Mouse (Mus musculus): ENCODE results near the gene Etnppl. TPM values are rescaled to one million over a fixed set of nuclear protein-coding genes. Genes with fewer than 3 reads are reported as not detected.

Gene Etnppl
- total RNA-seq, 1 experiment from 2014 or later = 0.20 TPM

DNA sequence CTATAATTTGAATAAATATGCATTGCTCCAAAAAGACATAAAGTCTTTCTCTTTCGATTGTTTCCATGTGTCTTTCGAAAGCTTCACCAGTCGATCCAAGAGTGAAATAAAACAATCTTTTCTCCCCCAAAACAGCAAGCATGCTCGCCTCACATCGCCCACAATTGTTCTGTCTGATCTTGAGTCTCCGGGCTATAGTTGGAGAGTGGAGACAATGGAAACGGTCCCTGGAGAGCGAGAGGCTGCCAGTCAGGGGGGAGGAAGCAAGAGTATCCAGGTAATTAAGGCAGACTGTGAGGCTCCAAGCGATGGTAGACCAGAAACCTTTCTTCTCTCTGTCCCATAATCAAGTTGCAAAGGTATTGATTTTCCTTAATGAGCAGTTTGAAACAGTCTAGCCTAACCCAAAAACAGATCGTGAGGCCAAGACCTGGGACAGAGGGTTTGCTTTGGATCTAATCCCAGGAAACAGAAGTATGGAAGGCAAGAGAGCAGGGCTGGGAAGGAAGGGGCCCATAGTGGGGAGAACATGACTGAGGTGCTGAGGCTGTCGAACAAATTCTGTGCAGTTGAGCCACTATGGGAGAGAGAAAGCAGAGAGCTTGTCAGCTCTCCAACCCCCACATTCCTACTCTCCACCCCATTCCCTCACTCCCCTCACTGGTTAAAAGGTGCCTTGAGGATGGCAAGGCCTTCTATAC lies 29.0 kb downstream of the Etnppl start:
- ATAC-seq (replicated peaks in 1 of 2; ENCODE audit: insufficient read depth in 1 of 2, low FRiP score in 2 of 2, low TSS enrichment in 1 of 2, low read depth in 1 of 2, poor library complexity in 2 of 2, severe bottlenecking in 2 of 2) = no peak

GRCm38 (mm10) chr3:130649569-130649968 lies 32.3 kb downstream of the Etnppl start:
- ATAC-seq (replicated peaks in 1 of 2; ENCODE audit: insufficient read depth in 1 of 2, low FRiP score in 2 of 2, low TSS enrichment in 1 of 2, low read depth in 1 of 2, poor library complexity in 2 of 2, severe bottlenecking in 2 of 2) = no peak

DNA sequence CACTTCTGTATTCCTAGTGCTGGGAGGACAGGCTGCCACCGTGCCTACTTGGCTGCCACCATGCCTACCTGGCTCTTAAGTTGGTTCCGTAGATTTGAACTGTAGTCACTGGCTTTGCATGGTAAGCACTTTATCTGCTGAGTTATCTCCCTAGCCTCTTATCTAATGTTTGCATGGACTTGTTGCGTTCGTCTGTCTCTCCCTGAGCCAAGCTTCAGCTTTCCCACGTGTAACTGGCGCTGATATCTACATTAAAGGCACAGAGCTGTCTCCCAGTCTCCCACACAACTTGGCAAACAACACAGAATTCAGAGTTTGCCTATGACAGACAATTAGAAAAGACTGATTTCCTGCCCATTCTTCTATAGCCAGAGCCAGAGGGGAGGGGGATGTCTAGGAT lies 43.4 kb downstream of the Etnppl start:
- no peak for ATAC-seq (replicated peaks in 1 of 2; ENCODE audit: insufficient read depth in 1 of 2, low FRiP score in 2 of 2, low TSS enrichment in 1 of 2, low read depth in 1 of 2, poor library complexity in 2 of 2, severe bottlenecking in 2 of 2)

DNA sequence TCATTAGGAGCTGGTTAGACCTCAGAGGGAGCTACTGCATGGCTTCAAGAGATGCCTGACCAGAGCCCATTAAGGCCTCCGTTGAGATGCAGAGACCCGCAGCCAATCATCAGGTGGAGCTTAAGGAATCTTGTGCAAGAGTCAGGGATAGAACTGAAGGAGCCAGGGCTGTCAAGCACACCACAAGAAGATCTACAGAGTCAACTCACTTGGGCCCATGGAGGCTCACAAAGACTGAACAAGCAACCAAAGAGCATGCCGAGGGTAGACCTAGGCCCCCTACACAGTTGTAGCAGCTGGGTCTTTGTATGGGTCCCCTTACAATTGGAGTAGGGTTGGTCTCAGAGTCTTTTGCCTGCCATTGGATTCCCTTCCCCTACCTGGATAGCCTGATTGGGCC lies 45.2 kb downstream of the Etnppl start:
- ATAC-seq (replicated peaks in 1 of 2; ENCODE audit: insufficient read depth in 1 of 2, low FRiP score in 2 of 2, low TSS enrichment in 1 of 2, low read depth in 1 of 2, poor library complexity in 2 of 2, severe bottlenecking in 2 of 2) = no peak

DNA sequence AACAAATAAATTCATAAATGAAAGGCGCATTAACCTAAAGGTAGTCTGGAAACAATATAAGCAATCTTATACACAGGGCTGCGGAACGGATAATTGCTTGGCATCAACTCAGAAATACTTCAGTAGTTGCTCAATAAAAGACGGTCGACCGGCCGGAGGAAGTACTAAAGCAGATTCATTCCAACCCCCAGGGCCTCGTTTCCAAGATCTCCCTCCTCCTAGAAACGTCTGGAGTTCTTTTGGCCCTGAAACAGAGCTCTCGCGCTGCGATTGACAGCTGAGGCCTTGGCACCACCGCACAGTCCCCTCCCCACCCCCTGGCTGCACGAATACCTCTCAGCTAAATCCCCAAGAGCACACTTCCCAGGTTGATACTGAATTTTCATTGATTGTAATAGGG lies 54.0 kb downstream of the Etnppl start:
- no peak for ATAC-seq (replicated peaks in 1 of 2; ENCODE audit: insufficient read depth in 1 of 2, low FRiP score in 2 of 2, low TSS enrichment in 1 of 2, low read depth in 1 of 2, poor library complexity in 2 of 2, severe bottlenecking in 2 of 2)

DNA sequence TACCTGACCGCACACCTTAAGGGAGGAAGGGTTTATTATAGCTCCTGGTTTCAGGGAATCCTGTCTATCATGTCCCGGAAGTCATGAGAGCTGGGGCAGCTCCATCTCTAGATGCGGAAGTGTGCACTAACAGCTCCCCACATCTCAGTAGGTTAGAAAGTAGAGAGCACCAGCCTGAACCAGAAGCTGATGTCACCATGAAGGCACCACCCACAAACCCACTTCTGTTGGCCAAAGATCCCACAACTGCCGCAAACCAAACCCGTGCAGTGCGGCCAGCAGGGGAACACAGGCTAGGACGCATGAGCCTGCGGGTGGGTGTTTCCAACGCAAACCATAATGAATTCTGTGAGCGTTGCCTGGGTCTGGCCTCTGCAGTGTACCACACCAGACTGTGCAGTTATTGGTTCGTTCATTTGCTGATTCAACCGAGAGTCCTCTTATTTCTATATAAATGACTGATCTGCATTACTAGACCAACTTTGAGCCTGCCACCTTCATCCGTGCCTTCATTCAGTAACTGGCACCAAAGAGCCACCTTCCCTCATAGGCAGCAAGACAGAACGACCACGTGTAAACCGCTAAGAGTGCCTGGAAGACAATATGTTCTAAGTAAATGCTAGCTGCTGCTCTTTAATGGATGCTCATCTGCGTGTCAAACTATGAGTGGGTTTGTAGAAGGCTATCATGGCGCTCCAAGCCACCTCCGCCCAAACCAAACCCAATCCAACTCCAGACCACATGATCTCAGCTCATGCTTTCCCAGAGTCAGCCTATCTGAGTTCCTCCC lies 60.6 kb downstream of the Etnppl start:
- ATAC-seq (replicated peaks in 1 of 2; ENCODE audit: insufficient read depth in 1 of 2, low FRiP score in 2 of 2, low TSS enrichment in 1 of 2, low read depth in 1 of 2, poor library complexity in 2 of 2, severe bottlenecking in 2 of 2) = no peak

DNA sequence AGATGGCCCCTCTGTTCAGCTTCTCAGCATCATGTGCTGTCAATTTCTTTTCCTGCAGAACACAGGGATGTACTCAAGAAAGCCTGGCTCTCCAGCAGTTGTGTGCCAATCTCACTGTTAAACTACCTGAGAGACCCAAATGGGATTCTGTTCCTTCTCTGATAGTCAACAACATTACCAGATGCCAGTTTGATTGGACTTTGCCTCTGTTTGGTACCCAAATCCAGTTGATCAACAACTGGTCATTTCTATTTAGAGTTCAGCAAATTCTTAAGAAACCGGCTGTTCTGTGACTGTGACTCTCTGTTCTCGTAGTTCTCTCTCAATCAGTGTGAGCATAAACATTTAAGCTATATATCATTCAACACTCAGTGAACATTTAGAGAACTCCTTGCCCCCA lies 64.0 kb downstream of the Etnppl start:
- no peak for ATAC-seq (replicated peaks in 1 of 2; ENCODE audit: insufficient read depth in 1 of 2, low FRiP score in 2 of 2, low TSS enrichment in 1 of 2, low read depth in 1 of 2, poor library complexity in 2 of 2, severe bottlenecking in 2 of 2)

DNA sequence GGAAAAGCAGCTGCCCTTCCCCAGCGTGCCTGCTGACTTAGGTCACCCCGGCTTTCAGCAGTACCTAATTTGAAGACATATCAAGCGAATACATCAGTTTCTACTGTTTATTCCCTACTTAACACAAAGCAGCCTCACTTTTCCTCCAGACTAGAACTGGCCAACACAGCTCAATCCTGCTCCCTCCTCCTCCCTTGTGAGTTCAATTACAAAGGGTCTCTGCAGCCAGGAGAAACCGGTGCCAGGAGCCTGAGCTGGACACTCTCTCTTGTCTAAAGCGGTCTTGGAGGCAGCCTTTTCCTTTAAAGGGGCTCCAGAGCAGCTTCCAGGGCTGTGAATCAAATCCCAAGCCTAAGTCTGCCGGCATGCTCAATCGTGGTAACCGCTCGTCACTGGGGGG lies 64.9 kb downstream of the Etnppl start:
- no peak for ATAC-seq (replicated peaks in 1 of 2; ENCODE audit: insufficient read depth in 1 of 2, low FRiP score in 2 of 2, low TSS enrichment in 1 of 2, low read depth in 1 of 2, poor library complexity in 2 of 2, severe bottlenecking in 2 of 2)

DNA sequence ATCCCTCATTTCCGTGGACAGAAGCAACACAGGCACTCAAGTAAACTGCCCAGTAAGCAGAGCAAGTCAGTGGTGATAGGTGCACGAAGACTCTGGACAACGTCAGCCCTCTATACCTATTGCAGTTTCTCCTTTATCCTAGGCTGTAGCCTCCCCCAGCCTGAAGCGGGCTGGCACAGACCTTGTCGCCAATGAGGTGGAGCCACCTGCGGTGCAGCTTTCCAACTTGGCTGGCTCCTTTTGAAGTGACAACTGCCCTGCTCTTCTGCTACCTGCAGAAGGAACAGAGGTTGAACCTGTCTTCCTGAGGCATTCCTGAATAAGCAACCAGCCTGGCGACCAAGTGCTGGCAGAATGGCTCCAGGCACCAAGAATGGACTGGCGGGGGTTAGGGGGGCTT lies 66.6 kb downstream of the Etnppl start:
- ATAC-seq (replicated peaks in 1 of 2; ENCODE audit: insufficient read depth in 1 of 2, low FRiP score in 2 of 2, low TSS enrichment in 1 of 2, low read depth in 1 of 2, poor library complexity in 2 of 2, severe bottlenecking in 2 of 2) = no peak

- no peak for ATAC-seq (replicated peaks in 1 of 2; ENCODE audit: insufficient read depth in 1 of 2, low FRiP score in 2 of 2, low TSS enrichment in 1 of 2, low read depth in 1 of 2, poor library complexity in 2 of 2, severe bottlenecking in 2 of 2)
Measured at GRCm38 (mm10) chr3:130684276-130685013, 67.2 kb downstream of the Etnppl start.

- ATAC-seq (replicated peaks in 1 of 2; ENCODE audit: insufficient read depth in 1 of 2, low FRiP score in 2 of 2, low TSS enrichment in 1 of 2, low read depth in 1 of 2, poor library complexity in 2 of 2, severe bottlenecking in 2 of 2) = no peak
Measured at GRCm38 (mm10) chr3:130685014-130685366, 67.7 kb downstream of the Etnppl start.

DNA sequence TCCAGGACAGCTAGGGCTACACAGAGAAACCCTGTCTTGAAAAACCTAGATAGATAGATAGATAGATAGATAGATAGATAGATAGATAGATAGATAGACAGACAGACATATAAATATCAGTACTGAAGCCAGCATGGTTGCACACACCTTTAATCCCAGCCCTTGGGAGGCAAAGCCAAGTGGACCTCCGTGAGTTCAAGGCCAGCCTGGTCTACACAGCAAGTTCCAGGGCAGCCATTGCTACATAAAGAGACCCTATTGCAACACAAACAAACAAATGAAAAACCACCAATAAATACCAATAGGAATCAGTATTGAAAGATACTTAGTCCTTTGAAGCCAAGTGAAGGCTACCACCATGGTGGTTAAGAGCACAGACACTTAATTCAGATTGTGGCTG lies 69.8 kb downstream of the Etnppl start:
- no peak for ATAC-seq (replicated peaks in 1 of 2; ENCODE audit: insufficient read depth in 1 of 2, low FRiP score in 2 of 2, low TSS enrichment in 1 of 2, low read depth in 1 of 2, poor library complexity in 2 of 2, severe bottlenecking in 2 of 2)

Other genes starting within 250 kb of the Etnppl start
- 127 and 143 TPM in 2 replicates for gene Ostc, start 92.0 kb downstream of the Etnppl start, total RNA-seq (2017)
- gene Rpl34, start 113.0 kb downstream of the Etnppl start, total RNA-seq (2017) = 3,144 and 3,276 TPM in 2 replicates

Data from hematopoietic stem cell, adult 5-6 weeks (primary cell).